ENCODE assay signal across 9 mouse cellular contexts in genomic region chr12:85271132-85271842, GRCm38 (mm10). TPM values are rescaled to one million over a fixed set of nuclear protein-coding genes. Genes with fewer than 3 reads are reported as not detected.
DNase-seq lines count a peak whose midpoint lies in the region; ATAC-seq lines count a peak whose summit lies in the region.
"Had no signal": no experiment of that assay in that cellular context is flagged by ENCODE, and none has a peak within 500 bp of the region (broad histone marks: within the 10 kb centered on the region; RNA-seq: fewer than 3 reads in every experiment).

No protein-coding gene starts in this region.

- no peaks in the 10 kb centered on the region for H3K9me3 ChIP-seq in heart, embryonic 13.5 days
- H3K9me3 ChIP-seq in midbrain, embryonic 13.5 days, result no peaks in the 10 kb centered on the region
- H3K9me3 ChIP-seq in midbrain, embryonic 10.5 days (replicated peaks), result no peaks in the 10 kb centered on the region; the same call in 1 of the 2 replicates
- H3K9me3 ChIP-seq in limb, embryonic 10.5 days (replicated peaks), result no peaks in the 10 kb centered on the region

- no peak for ATAC-seq in heart, embryonic 13.5 days (ENCODE audit: extremely low read depth, insufficient number of reproducible peaks, low FRiP score, low TSS enrichment)
- ATAC-seq in midbrain, embryonic 13.5 days, result no peak
- no peak for ATAC-seq in frontal cortex, adult (ENCODE audit: low TSS enrichment)

- no peak overlapping the region for H3K4me3 ChIP-seq in heart, embryonic 13.5 days
- H3K4me3 ChIP-seq in midbrain, embryonic 13.5 days (replicated peaks), result 0 out of 2 replicates have a peak overlapping the region, but pooled peaks have one; percentile 57
- H3K4me3 ChIP-seq in midbrain, embryonic 10.5 days, result no peak overlapping the region
- no peak overlapping the region; the same call in 1 of the 2 replicates for H3K4me3 ChIP-seq in limb, embryonic 10.5 days

- no peaks in the 10 kb centered on the region for H3K27me3 ChIP-seq in heart, embryonic 13.5 days (replicated peaks)
- no peaks in the 10 kb centered on the region for H3K27me3 ChIP-seq in midbrain, embryonic 13.5 days
- no peaks in the 10 kb centered on the region for H3K27me3 ChIP-seq in midbrain, embryonic 10.5 days (ENCODE audit: low read depth, poor library complexity, severe bottlenecking)
- H3K27me3 ChIP-seq in limb, embryonic 10.5 days (ENCODE audit: low read depth, poor library complexity, severe bottlenecking), result no peaks in the 10 kb centered on the region

- no peak for DNase-seq in heart, postnatal 10 days
- no peak for DNase-seq in midbrain, embryonic 10.5 days (ENCODE audit: low spot score)
- DNase-seq in limb, embryonic 10.5 days (ENCODE audit: low spot score), result no peak
- no peak for DNase-seq in gastrocnemius, postnatal 10 days
- no peak for DNase-seq in cerebellum, adult 9-11 months

- intact Hi-C loops in heart, postnatal 10 days (cut with DNase I), result loop anchor here (5.0 kb wide), 1 partner anchor 44 kb away; no protein-coding TSS in a partner anchor

- no peak overlapping the region for H3K9ac ChIP-seq in heart, embryonic 13.5 days
- no peak overlapping the region for H3K9ac ChIP-seq in midbrain, embryonic 13.5 days (replicated peaks)

- peak overlapping the region; percentile 66; the same call in 1 of the 2 replicates for H3K4me2 ChIP-seq in heart, embryonic 13.5 days
- H3K4me2 ChIP-seq in midbrain, embryonic 13.5 days (replicated peaks), result peak overlapping the region; percentile 59; the same call in 1 of the 2 replicates

- WGBS in heart, embryonic 13.5 days, result 68% methylated on average over 7 of the region's 7 CpGs
- WGBS in midbrain, embryonic 13.5 days, result 80% methylated on average over 7 of the region's 7 CpGs
- WGBS in midbrain, embryonic 10.5 days, result 74% methylated on average over 7 of the region's 7 CpGs
- 77% methylated on average over 7 of the region's 7 CpGs for WGBS in limb, embryonic 10.5 days

- peaks cover 4% of the 10 kb centered on the region for H3K4me1 ChIP-seq in heart, embryonic 13.5 days
- peaks cover 4% of the 10 kb centered on the region for H3K4me1 ChIP-seq in midbrain, embryonic 13.5 days (replicated peaks)
- peaks cover 11% of the 10 kb centered on the region for H3K4me1 ChIP-seq in midbrain, embryonic 10.5 days
- peaks cover 17% of the 10 kb centered on the region for H3K4me1 ChIP-seq in limb, embryonic 10.5 days

- peaks cover 38% of the 10 kb centered on the region for H3K36me3 ChIP-seq in heart, embryonic 13.5 days
- 0 out of 2 replicates have a peak, but pooled peaks cover 3% of the 10 kb centered on the region for H3K36me3 ChIP-seq in midbrain, embryonic 13.5 days
- peaks cover 35% of the 10 kb centered on the region for H3K36me3 ChIP-seq in midbrain, embryonic 10.5 days
- H3K36me3 ChIP-seq in limb, embryonic 10.5 days, result peaks cover 34% of the 10 kb centered on the region

- no peak overlapping the region for H3K27ac ChIP-seq in heart, embryonic 13.5 days (replicated peaks)
- H3K27ac ChIP-seq in midbrain, embryonic 13.5 days, result no peak overlapping the region
- H3K27ac ChIP-seq in midbrain, embryonic 10.5 days (replicated peaks), result no peak overlapping the region
- H3K27ac ChIP-seq in limb, embryonic 10.5 days, result peak overlapping the region; percentile 93; the same call in 1 of the 2 replicates

RNA-seq across cellular contexts. Expression of gene Mlh3, which starts 0.9 kb away (rescaled TPM):
- polyA plus RNA-seq in heart, embryonic 13.5 days (2015; fragmentation: Nextera tagmentation; extraction: Ambion mirVana), result 5.0 and 5.7 TPM in 2 replicates
- total RNA-seq in heart, postnatal 10 days (2021), result 1 to 10 TPM; 7.1 to 8.2 TPM
- polyA plus RNA-seq in midbrain, embryonic 13.5 days (2015; fragmentation: Nextera tagmentation; extraction: Ambion mirVana), result 8.9 and 9.0 TPM in 2 replicates
- 8.2 and 8.8 TPM in 2 replicates for polyA plus RNA-seq in midbrain, embryonic 10.5 days (2016; fragmentation: Nextera tagmentation; extraction: Ambion mirVana)
- 7.0 and 8.2 TPM in 2 replicates for polyA plus RNA-seq in limb, embryonic 10.5 days (2016; fragmentation: Nextera tagmentation; extraction: Ambion mirVana)
- total RNA-seq in gastrocnemius, postnatal 10 days (2021), result 10 to 100 TPM in 1 of 2 experiments, 1 to 10 TPM in 1; 8.7 to 10.8 TPM

RNA-seq across cellular contexts. Expression of gene Acyp1, which starts 17.0 kb away (rescaled TPM):
- polyA plus RNA-seq in heart, embryonic 13.5 days (2015; fragmentation: Nextera tagmentation; extraction: Ambion mirVana), result 59.2 and 66.6 TPM in 2 replicates
- total RNA-seq in heart, postnatal 10 days (2021), result 10 to 100 TPM; 21.3 to 22.9 TPM
- 68.1 and 71.4 TPM in 2 replicates for polyA plus RNA-seq in midbrain, embryonic 13.5 days (2015; fragmentation: Nextera tagmentation; extraction: Ambion mirVana)
- polyA plus RNA-seq in midbrain, embryonic 10.5 days (2016; fragmentation: Nextera tagmentation; extraction: Ambion mirVana), result 60.3 and 61.4 TPM in 2 replicates
- 47.2 and 54.2 TPM in 2 replicates for polyA plus RNA-seq in limb, embryonic 10.5 days (2016; fragmentation: Nextera tagmentation; extraction: Ambion mirVana)
- 10 to 100 TPM; 20.5 to 24.9 TPM for total RNA-seq in gastrocnemius, postnatal 10 days (2021)

RNA-seq across cellular contexts. Expression of gene Zc2hc1c, which starts 17.1 kb away (rescaled TPM):
- 0.55 and 0.62 TPM in 2 replicates for polyA plus RNA-seq in heart, embryonic 13.5 days (2015; fragmentation: Nextera tagmentation; extraction: Ambion mirVana)
- 1 to 10 TPM; 1.6 to 1.7 TPM for total RNA-seq in heart, postnatal 10 days (2021)
- 1.3 TPM in 2 replicates for polyA plus RNA-seq in midbrain, embryonic 13.5 days (2015; fragmentation: Nextera tagmentation; extraction: Ambion mirVana)
- 1.2 and 1.5 TPM in 2 replicates for polyA plus RNA-seq in midbrain, embryonic 10.5 days (2016; fragmentation: Nextera tagmentation; extraction: Ambion mirVana)
- polyA plus RNA-seq in limb, embryonic 10.5 days (2016; fragmentation: Nextera tagmentation; extraction: Ambion mirVana), result 0.68 and 0.91 TPM in 2 replicates
- total RNA-seq in gastrocnemius, postnatal 10 days (2021), result under 1 TPM; 0.63 TPM
- total RNA-seq: monocyte, adult 5-6 weeks had no signal

RNA-seq across cellular contexts. Expression of gene Eif2b2, which starts 52.0 kb away (rescaled TPM):
- 54.8 and 55.9 TPM in 2 replicates for polyA plus RNA-seq in heart, embryonic 13.5 days (2015; fragmentation: Nextera tagmentation; extraction: Ambion mirVana)
- total RNA-seq in heart, postnatal 10 days (2021), result 10 to 100 TPM; 56.5 to 57.8 TPM
- 90.4 and 97.3 TPM in 2 replicates for polyA plus RNA-seq in midbrain, embryonic 13.5 days (2015; fragmentation: Nextera tagmentation; extraction: Ambion mirVana)
- 120 and 121 TPM in 2 replicates for polyA plus RNA-seq in midbrain, embryonic 10.5 days (2016; fragmentation: Nextera tagmentation; extraction: Ambion mirVana)
- 126 and 133 TPM in 2 replicates for polyA plus RNA-seq in limb, embryonic 10.5 days (2016; fragmentation: Nextera tagmentation; extraction: Ambion mirVana)
- total RNA-seq in gastrocnemius, postnatal 10 days (2021), result 10 to 100 TPM; 76.1 to 95.2 TPM
